Mouse (Mus musculus) brain, embryonic 18.5 days (tissue): ENCODE data around the gene Gmpr.
"Not testable (repeated sequence)": the region's sequence is repeated elsewhere in the genome, so short reads cannot be mapped to it uniquely, and the experiment has no call there.

Source experiments
- DNase-seq: peaks from one replicate; pipeline ENCODE4 v3.0.0-alpha.2; 2012; ENCODE audit warnings: low read depth, low spot score

Gene Gmpr

GRCm38 (mm10) chr13:45507274-45508229, at the start of gene Gmpr:
TSS of gene Gmpr (plus strand) at chr13:45507444.
- peak; percentile 60 for DNase-seq

GRCm38 (mm10) chr13:45457459-45457858, 49.8 kb upstream of the Gmpr start:
- no peak for DNase-seq

DNA sequence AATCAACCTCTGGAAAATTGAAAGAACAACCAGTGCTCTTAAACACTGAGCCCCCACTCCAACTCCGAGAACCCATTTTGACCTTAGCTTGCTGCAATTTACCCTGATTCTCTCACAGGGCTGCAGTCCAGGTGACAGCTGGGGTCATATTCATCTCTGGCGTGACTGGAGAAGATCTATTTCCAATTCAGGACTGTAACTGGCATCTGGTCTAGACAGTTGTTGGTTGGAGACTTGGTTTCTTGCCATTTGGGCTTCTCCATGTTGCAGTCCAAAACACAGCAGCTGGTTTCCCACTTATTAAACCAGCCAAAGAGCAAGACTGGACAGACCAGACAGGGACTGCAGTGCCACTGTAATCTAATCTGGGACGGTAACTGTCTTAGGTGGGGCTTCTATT, 47.1 kb upstream of the Gmpr start:
- DNase-seq, result no peak

DNA sequence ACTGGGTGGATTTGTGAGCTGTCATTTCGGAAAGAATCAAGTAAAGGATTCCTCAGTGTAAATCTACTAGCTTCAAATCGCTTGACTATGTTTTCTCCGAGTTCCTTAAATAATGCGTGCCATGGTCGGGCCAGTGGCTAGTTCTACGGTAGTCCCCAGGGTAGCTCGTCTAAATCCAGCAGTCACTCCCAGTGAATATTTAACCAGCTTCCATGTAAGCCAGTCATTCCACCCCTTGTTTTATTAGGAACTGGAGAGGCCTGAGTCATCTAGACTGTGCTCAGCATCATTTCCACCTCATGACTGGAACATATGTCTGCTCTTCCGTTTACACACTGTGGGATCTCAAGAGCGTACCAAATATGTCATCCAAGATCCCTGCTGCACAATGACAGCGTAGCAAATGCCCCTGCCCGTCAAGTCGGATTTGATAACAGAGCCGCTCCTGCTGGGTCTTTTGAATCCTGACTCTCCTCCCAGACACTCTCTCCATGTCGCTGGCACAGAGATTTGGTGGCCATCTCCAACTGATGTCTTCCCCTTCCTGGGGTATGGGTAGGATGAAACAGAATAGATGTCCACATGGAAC, 45.8 kb upstream of the Gmpr start:
- DNase-seq, result no peak

DNA sequence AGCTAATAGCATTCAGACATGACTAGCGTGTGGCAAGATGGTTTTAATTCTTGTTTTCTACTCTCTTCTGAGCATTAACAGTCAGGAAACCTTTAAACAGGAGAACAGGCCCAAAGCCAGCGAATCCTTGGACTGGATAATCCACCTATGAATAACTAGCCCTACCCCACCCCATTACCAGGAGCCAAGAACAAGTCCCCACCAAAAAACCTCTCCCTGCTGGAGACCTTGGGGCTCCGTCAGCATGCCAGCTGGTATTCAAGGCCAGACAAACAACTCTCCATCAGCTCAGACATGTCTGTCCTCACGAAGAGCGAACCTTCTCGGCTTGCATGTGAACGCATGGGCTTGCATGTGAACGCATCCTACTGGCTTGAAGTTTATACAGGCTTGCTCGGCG, 41.6 kb upstream of the Gmpr start:
- DNase-seq, result no peak

GRCm38 (mm10) chr13:45466031-45466519, 41.2 kb upstream of the Gmpr start:
- no peak for DNase-seq

DNA sequence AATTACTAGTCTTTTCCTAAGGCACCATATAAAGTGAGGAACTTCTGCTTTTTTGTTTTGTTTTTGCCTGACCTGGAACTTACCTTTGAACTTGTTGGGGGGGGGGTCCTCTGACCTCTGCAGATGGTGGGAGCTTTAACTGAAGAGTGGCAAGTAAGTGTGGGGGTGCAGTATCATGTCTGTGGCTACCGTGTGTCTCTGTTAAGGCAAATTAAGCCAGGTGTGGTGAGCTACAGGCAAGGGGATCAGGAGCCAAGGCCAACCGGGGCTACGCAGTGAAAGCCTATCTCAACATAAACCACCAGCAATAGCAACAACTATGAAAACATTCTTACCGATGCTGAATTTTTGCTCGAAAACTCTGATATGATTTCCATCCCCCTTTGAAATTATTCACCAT, 38.5 kb upstream of the Gmpr start:
- DNase-seq, result no peak

DNA sequence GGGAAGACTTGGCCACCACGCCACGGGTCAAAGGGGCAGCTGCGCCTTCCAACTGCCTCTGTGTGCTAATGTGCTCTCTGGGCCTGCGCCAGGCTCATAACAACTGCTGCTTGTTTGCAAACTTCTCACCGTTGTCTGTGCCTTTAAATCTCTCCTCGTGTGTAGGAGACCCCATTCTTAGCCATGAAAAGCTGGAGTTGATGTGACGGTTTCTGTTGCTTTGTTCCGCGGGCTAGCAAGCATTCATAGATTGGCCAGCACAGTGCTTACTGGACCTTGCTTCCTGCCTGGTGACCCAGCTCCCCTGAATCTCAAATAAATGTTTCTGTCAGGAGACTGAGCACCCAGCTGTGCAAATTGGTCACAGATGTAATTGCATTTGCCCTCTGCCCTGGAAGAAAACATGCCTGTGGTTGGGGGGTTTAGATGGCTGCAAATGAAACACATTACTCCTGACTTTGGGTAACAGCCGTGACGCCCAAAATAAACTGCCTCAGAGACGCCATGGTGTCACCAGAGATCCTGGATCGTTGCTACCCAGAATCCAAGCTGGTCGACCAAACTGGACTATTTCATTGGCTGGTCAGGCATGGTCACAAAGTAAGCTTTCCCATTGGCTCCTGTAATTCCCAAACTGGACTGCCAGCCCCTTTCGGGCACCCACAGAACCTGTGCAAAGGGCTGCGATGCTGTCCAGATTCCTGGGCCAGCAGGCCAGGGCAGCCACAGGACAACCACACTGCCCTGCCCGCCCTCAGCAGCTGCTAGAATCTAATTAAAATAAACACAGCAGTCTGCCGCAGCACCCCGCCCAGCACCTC, 37.6 kb upstream of the Gmpr start:
- no peak for DNase-seq

DNA sequence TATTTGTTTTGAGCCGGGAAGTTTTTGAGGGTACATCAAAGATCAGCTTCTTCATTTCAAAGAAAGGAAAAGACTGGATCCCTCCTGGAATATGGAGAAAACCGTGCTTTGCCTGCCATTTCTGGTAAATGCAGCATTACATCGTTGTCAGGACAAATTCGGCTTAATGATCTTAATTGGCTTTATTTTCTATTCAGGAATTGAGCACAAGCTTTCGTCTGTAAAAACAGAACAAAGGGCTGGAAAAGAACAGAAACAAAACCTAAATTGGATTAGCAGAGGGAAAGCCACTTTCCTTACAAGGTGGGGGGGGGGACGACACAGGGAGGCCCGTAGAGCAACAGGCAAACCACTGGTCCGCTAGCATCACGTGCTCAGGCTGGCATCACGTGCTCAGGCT, 33.9 kb upstream of the Gmpr start:
- no peak for DNase-seq

- no peak for DNase-seq
Observed at GRCm38 (mm10) chr13:45475297-45475696, 31.9 kb upstream of the Gmpr start.

- peak; percentile 52 for DNase-seq
Observed at GRCm38 (mm10) chr13:45477183-45477582, 30.1 kb upstream of the Gmpr start.

DNA sequence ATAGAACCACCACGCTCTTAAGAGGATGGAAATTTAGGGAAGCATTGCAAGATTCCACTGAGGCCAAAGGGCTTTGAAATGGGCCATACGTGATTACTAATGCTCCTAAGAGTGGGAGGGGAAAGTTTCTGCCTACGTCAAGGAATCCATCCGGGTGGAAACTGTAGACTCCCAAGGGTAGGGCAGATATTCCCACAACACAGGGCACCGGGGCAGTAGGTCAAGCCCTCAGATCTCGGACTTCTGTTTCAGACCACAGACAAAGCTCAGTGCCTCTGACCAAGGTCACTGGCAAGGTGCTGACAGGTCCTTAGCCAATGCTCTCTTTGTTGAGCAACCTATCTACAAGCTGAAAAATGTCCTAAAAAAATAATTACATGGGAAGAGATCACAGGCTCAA, 27.3 kb upstream of the Gmpr start:
- no peak for DNase-seq

DNA sequence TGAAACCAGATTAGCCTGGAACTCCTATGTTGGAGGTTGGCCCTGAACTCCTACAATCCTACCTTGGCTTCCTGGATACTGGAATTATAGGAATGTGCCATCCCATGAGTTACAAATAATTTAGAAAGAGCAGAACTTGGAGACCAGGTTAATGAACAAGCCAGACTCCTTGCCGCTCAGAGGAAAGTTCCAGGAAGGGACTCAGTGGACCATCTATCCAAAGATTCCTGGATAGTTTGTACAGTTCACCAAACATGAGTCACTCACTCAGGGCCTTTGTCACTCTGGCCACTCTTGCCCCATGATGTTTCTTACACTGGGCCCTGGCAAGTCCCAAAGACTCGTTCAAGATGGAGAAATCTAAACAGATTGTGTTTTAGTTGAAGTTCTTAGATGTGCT, 24.0 kb upstream of the Gmpr start:
- DNase-seq, result no peak

DNA sequence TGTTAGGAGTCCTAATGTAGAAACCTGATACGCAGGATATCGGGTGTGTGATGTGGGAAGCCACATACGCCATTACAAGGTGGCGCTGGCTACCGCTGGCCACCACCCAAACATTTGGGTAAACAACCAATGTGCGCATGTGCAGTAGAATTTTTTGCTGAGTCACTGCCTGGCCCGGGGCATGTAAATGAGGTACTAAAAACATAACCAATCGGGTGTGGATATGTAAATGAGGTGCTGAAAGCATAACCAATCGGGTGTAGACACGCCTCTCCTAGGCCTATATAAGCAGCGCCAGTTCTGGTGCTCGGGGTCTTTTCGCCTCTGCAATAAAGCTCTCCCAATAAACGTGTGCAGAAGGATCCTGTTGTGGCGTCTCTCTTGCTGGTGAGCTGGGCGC, 23.3 kb upstream of the Gmpr start:
- not testable (repeated sequence) for DNase-seq

- no peak for DNase-seq
Observed at GRCm38 (mm10) chr13:45485602-45486001, 21.6 kb upstream of the Gmpr start.

DNA sequence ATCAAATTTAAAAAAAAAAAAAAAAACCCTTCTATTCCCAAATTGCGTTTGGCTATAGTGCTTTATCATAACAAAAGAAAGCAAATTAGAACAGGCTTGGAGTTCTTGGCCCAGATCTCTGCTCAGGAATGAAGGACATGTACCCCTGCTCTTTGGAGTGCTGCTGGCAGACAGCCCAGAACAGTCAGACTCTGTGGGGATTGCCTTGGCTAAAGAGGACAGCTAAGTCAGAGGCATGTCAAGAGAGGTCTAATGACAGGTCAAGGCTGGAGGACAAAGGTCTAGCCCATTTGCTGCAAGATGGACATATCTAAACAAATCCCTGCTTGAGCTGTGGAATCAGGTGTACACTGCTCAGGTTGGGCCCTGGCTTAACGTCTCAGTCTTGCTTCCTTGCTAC, 20.6 kb upstream of the Gmpr start:
- no peak for DNase-seq

DNA sequence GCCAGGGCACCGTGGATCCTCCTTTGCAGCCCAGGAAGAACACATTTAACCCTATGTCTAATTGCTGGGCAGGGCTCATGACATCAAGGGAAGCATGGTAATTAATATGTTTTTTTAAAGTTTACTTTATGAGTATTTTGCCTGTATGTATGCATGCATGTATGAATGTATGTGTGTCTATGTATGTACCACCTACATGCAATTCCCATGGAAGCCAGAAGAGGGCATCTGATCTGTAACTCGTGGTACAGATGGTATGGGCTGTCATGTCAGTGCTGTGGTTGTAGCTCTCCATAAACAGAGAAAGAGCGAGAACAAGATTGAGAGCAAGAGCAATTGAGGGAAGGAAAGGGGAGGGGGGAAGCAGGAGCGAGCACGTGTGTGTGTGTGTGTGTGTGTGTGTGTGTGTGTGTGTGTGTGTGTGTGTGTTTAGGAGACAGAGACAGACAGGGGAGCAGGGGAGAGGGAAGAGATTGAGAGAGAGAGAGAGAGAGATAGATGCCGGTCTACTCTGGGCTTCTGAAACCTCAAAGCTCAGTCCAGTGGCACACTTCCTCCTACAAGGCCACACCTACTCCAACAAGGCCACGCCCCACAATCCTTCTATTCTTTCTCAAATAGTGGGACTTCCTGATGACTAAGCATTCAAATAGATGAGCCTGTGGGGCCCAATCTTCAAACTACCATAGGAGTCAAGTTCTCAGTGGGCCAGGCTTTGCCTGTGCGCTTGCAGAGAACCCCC, 15.1 kb upstream of the Gmpr start:
- no peak for DNase-seq

- DNase-seq, result no peak
Observed at GRCm38 (mm10) chr13:45493846-45494245, 13.4 kb upstream of the Gmpr start.

DNA sequence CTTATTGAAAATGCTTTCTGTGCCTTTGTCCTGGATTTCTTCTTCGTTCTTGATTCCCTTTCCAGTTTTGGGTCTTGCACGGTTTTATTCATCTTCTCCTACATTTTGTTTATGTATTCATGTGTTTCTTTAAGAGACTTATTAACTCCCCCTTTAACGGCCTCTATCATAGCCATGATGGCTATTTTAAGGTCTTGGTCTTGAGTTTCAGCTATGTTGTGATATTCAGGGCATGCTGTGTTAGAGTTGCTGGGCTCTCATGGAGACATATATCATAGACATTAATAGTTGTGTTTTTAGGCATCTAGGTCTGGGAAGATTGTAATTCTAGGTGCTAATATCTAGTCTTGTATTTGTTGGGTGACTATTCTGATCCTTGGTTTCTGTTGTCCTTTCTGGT, 8.6 kb upstream of the Gmpr start:
- no peak for DNase-seq

DNA sequence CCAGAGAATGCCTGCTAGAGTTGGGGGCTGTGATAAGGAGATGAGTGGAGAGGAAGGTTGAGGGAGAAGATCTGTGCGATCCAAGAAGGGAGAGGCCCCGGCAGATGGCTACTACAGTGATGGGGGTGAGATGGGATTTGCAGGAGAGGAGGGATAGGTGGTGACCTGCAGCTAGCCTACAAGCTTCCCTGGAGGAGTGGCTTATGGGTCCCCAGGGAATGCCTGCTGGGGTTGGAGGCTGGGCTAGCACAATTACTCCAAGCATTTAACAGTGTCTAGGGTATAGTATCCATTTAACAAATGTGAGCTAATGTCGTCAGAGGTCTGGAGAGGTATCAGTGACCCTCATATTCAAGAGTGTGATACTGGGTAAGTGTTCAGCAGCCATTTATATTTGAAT, 7.9 kb upstream of the Gmpr start:
- no peak for DNase-seq

- no peak for DNase-seq
Observed at GRCm38 (mm10) chr13:45499906-45500305, 7.3 kb upstream of the Gmpr start.
